Comparison of ENCODE assay signal across 9 mouse cellular contexts in genomic region chr10:122183025-122183424, GRCm38 (mm10).
A peak's percentile ranks its signal among the peaks of the same experiment; 100 is the strongest.
DNase-seq lines count a peak whose midpoint lies in the region; ATAC-seq and TF ChIP-seq lines count a peak whose summit lies in the region.
"Had no signal": no experiment of that assay in that cellular context is flagged by ENCODE, and none has a peak within 500 bp of the region (broad histone marks: within the 10 kb centered on the region; RNA-seq: fewer than 3 reads in every experiment).

No protein-coding gene starts in this region.

- no peaks in the 10 kb centered on the region for H3K36me3 ChIP-seq in heart, postnatal 0 days (replicated peaks; ENCODE audit: control insufficient read depth, insufficient read depth, low read length)
- H3K36me3 ChIP-seq in heart, embryonic 11.5 days (ENCODE audit: control insufficient read depth, insufficient read depth, low read length) = no peaks in the 10 kb centered on the region
- H3K36me3 ChIP-seq in hindbrain, embryonic 10.5 days = no peaks in the 10 kb centered on the region
- H3K36me3 ChIP-seq in forebrain, embryonic 11.5 days (ENCODE audit: control insufficient read depth, insufficient read depth, low read length) = no peaks in the 10 kb centered on the region
- H3K36me3 ChIP-seq: liver, embryonic 15.5 days had no signal

- no peak overlapping the region for H3K9ac ChIP-seq in heart, postnatal 0 days (replicated peaks; ENCODE audit: low read depth, low read length)
- H3K9ac ChIP-seq in heart, embryonic 11.5 days (ENCODE audit: low read depth, low read length) = no peak overlapping the region
- no peak overlapping the region for H3K9ac ChIP-seq in forebrain, embryonic 11.5 days (ENCODE audit: low read length)
- H3K9ac ChIP-seq: liver, embryonic 15.5 days had no signal

- no peaks in the 10 kb centered on the region for H3K4me1 ChIP-seq in heart, postnatal 0 days (ENCODE audit: control insufficient read depth, insufficient read depth)
- no peaks in the 10 kb centered on the region for H3K4me1 ChIP-seq in heart, embryonic 11.5 days (ENCODE audit: control insufficient read depth, insufficient read depth, low read length)
- H3K4me1 ChIP-seq in lung, adult 2 months (ENCODE audit: control insufficient read depth, insufficient read depth, low read length) = no peaks in the 10 kb centered on the region; the same call in 1 of the 2 replicates
- no peaks in the 10 kb centered on the region for H3K4me1 ChIP-seq in hindbrain, embryonic 10.5 days (replicated peaks)
- H3K4me1 ChIP-seq in forebrain, embryonic 11.5 days (replicated peaks; ENCODE audit: control insufficient read depth, insufficient read depth, low read length) = no peaks in the 10 kb centered on the region
- H3K4me1 ChIP-seq: liver, embryonic 15.5 days had no signal

- TF ChIP-seq EP300 in heart, postnatal 0 days (IDR thresholded peaks at IDR 0.05; ENCODE audit: low read depth) = no peak

- H3K27ac ChIP-seq in heart, postnatal 0 days (ENCODE audit: low read depth) = no peak overlapping the region
- no peak overlapping the region for H3K27ac ChIP-seq in heart, embryonic 11.5 days (ENCODE audit: low read depth, low read length)
- H3K27ac ChIP-seq in hindbrain, embryonic 10.5 days = no peak overlapping the region
- no peak overlapping the region for H3K27ac ChIP-seq in forebrain, embryonic 11.5 days (ENCODE audit: low read depth, low read length)
- H3K27ac ChIP-seq: liver, embryonic 15.5 days had no signal

- peak; percentile 53 for TF ChIP-seq CTCF in heart, postnatal 0 days (IDR thresholded peaks at IDR 0.05; ENCODE audit: low read depth)
- TF ChIP-seq CTCF in lung, adult 2 months (IDR thresholded peaks at IDR 0.05; ENCODE audit: insufficient read depth, low read length) = peak; percentile 27

- no peak for ATAC-seq in heart, postnatal 0 days (ENCODE audit: insufficient read depth, low read depth)
- no peak for ATAC-seq in heart, embryonic 11.5 days (replicated peaks; ENCODE audit: insufficient number of reproducible peaks, low FRiP score, low TSS enrichment)
- ATAC-seq in forebrain, embryonic 11.5 days (replicated peaks; ENCODE audit: low FRiP score) = no peak

- no peak overlapping the region for H3K4me2 ChIP-seq in heart, postnatal 0 days (ENCODE audit: low read depth, low read length)
- H3K4me2 ChIP-seq in heart, embryonic 11.5 days = no peak overlapping the region
- no peak overlapping the region for H3K4me2 ChIP-seq in forebrain, embryonic 11.5 days (ENCODE audit: low read depth, low read length, severe bottlenecking)
- H3K4me2 ChIP-seq: liver, embryonic 15.5 days had no signal

- 22% methylated on average over 4 of the region's 4 CpGs for WGBS in heart, postnatal 0 days
- WGBS in heart, embryonic 11.5 days (ENCODE audit: insufficient replicate concordance) = 22% methylated on average over 4 of the region's 4 CpGs
- WGBS in lung, adult 2 months = 12% methylated on average over 4 of the region's 4 CpGs
- WGBS in hindbrain, embryonic 10.5 days = 37% methylated on average over 4 of the region's 4 CpGs
- 37% methylated on average over 4 of the region's 4 CpGs for WGBS in forebrain, embryonic 11.5 days

- no peak for TF ChIP-seq POLR2A in lung, adult 2 months (IDR thresholded peaks at IDR 0.05; ENCODE audit: borderline replicate concordance, extremely low read depth, low read depth, low read length)

- no peaks in the 10 kb centered on the region for H3K27me3 ChIP-seq in heart, postnatal 0 days (ENCODE audit: control insufficient read depth, insufficient read depth, low read length)
- H3K27me3 ChIP-seq in heart, embryonic 11.5 days (ENCODE audit: control insufficient read depth, insufficient read depth, low read length) = no peaks in the 10 kb centered on the region
- no peaks in the 10 kb centered on the region for H3K27me3 ChIP-seq in hindbrain, embryonic 10.5 days (ENCODE audit: insufficient read depth, poor library complexity, severe bottlenecking)
- H3K27me3 ChIP-seq in forebrain, embryonic 11.5 days (ENCODE audit: control insufficient read depth, insufficient read depth, low read length) = no peaks in the 10 kb centered on the region
- H3K27me3 ChIP-seq: liver, embryonic 15.5 days had no signal

- no peaks in the 10 kb centered on the region for H3K9me3 ChIP-seq in heart, postnatal 0 days (replicated peaks; ENCODE audit: control insufficient read depth, low read length)
- H3K9me3 ChIP-seq in heart, embryonic 11.5 days (replicated peaks; ENCODE audit: control insufficient read depth, low read length) = no peaks in the 10 kb centered on the region
- H3K9me3 ChIP-seq in hindbrain, embryonic 10.5 days = no peaks in the 10 kb centered on the region
- H3K9me3 ChIP-seq in forebrain, embryonic 11.5 days (ENCODE audit: control insufficient read depth, low read length) = no peaks in the 10 kb centered on the region
- H3K9me3 ChIP-seq: liver, embryonic 15.5 days had no signal

- no peak overlapping the region for H3K4me3 ChIP-seq in heart, postnatal 0 days (ENCODE audit: low read depth, low read length)
- no peak overlapping the region for H3K4me3 ChIP-seq in heart, embryonic 11.5 days (ENCODE audit: low read depth, low read length)
- H3K4me3 ChIP-seq in lung, adult 2 months (replicated peaks; ENCODE audit: extremely low read depth, low read depth, low read length) = no peak overlapping the region
- H3K4me3 ChIP-seq in hindbrain, embryonic 10.5 days = no peak overlapping the region
- no peak overlapping the region for H3K4me3 ChIP-seq in forebrain, embryonic 11.5 days (ENCODE audit: low read depth, low read length)
- H3K4me3 ChIP-seq: liver, embryonic 15.5 days had no signal

- peak; percentile 38 for DNase-seq in heart, postnatal 0 days (ENCODE audit: low spot score)
- peak; percentile 35 for DNase-seq in urinary bladder, postnatal 25 days (ENCODE audit: low spot score)
- DNase-seq in urinary bladder, postnatal 10 days (ENCODE audit: low spot score) = no peak
- DNase-seq in gonadal fat pad, adult 2 months (ENCODE audit: low read depth) = peak; percentile 10
- DNase-seq in lung, adult 2 months = no peak
- no peak for DNase-seq in hindbrain, embryonic 10.5 days (ENCODE audit: low spot score)
- no peak for DNase-seq in forebrain, embryonic 11.5 days (ENCODE audit: low spot score)

Comparison
In these comparisons a context has a peak if more than half of its experiments do, and no peak if none do; other contexts are left out.
1. DNase-seq: peak in heart, postnatal 0 days (single experiment), urinary bladder, postnatal 25 days (single experiment) and gonadal fat pad, adult 2 months (single experiment); none in urinary bladder, postnatal 10 days (single experiment), lung, adult 2 months (single experiment), hindbrain, embryonic 10.5 days (single experiment) and forebrain, embryonic 11.5 days (single experiment).